8 mouse cellular contexts compared by ENCODE assay signal in genomic region chr7:45538163-45539041, GRCm38 (mm10). TPM values are rescaled to one million over a fixed set of nuclear protein-coding genes. Genes with fewer than 3 reads are reported as not detected.
A peak's percentile ranks its signal among the peaks of the same experiment; 100 is the strongest.
DNase-seq lines count a peak whose midpoint lies in the region; ATAC-seq lines count a peak whose summit lies in the region.

No protein-coding gene starts in this region.

- H3K27me3 ChIP-seq in lung, embryonic 15.5 days, result no peaks in the 10 kb centered on the region

- H3K27ac ChIP-seq in lung, embryonic 15.5 days, result no peak overlapping the region

- no peaks in the 10 kb centered on the region for H3K9me3 ChIP-seq in lung, embryonic 15.5 days

- 4% methylated on average over 28 of the region's 29 CpGs for WGBS in lung, embryonic 15.5 days

- peak; percentile 40 for DNase-seq in thymus, postnatal 4 days
- no peak for DNase-seq in thymus, postnatal 0 days (ENCODE audit: low spot score)
- peak; percentile 63 for DNase-seq in fibroblast of lung, adult 2 months (ENCODE audit: low read depth)
- peak; percentile 57 to 72 for DNase-seq in layer of hippocampus, postnatal 14 days (ENCODE audit: low spot score in 2 of 2)
- peak; percentile 53 for DNase-seq in retina, adult 2 months (ENCODE audit: low read depth, low spot score)

- peak overlapping the region; percentile 48 for H3K9ac ChIP-seq in lung, embryonic 15.5 days

- H3K36me3 ChIP-seq in lung, embryonic 15.5 days, result no peaks in the 10 kb centered on the region

- H3K4me1 ChIP-seq in lung, embryonic 15.5 days, result peaks cover 8% of the 10 kb centered on the region

- peak overlapping the region; percentile 85 for H3K4me2 ChIP-seq in lung, embryonic 15.5 days

- H3K4me3 ChIP-seq in lung, embryonic 15.5 days, result peak overlapping the region; percentile 52

- peak; percentile 32 to 51; a peak in 3 of 4 replicates for ATAC-seq in hematopoietic stem cell, adult 5-6 weeks (replicated peaks in 1 of 2; ENCODE audit: insufficient read depth in 1 of 2, low FRiP score in 2 of 2, low TSS enrichment in 1 of 2, low read depth in 1 of 2, poor library complexity in 2 of 2, severe bottlenecking in 2 of 2)
- ATAC-seq in lung, embryonic 15.5 days (ENCODE audit: borderline replicate concordance, extremely low read depth, low FRiP score, low TSS enrichment), result peak; percentile 72
- no peak for ATAC-seq in inflammation-experienced regulatory T-cells, adult 6 months

RNA-seq across cellular contexts. Expression of gene Plekha4, which starts 12.3 kb away (rescaled TPM):
- 3.3 and 4.6 TPM in 2 replicates for polyA plus RNA-seq in thymus, postnatal 0 days (2015; fragmentation: Nextera tagmentation; extraction: Ambion mirVana)
- total RNA-seq in hematopoietic stem cell, adult 5-6 weeks (2017), result 0.31 and 3.1 TPM in 2 replicates
- total RNA-seq in layer of hippocampus, postnatal 14 days (2021), result 1 to 10 TPM in 1 of 2 experiments, under 1 TPM in 1; 0.83 to 1.5 TPM
- 2.2 and 3.3 TPM in 2 replicates for polyA plus RNA-seq in lung, embryonic 15.5 days (2015; fragmentation: Nextera tagmentation; extraction: Ambion mirVana)
- polyA plus RNA-seq in inflammation-experienced regulatory T-cells, adult 6 months (2017; shearing (Covaris generic)), result under 1 TPM; 0.36 to 0.78 (median 0.53) TPM

RNA-seq across cellular contexts. Expression of gene Ppp1r15a, which starts 12.3 kb away (rescaled TPM):
- 16.2 and 17.2 TPM in 2 replicates for polyA plus RNA-seq in thymus, postnatal 0 days (2015; fragmentation: Nextera tagmentation; extraction: Ambion mirVana)
- total RNA-seq in hematopoietic stem cell, adult 5-6 weeks (2017), result 267 and 291 TPM in 2 replicates
- 10 to 100 TPM; 27.8 to 29.5 TPM for total RNA-seq in layer of hippocampus, postnatal 14 days (2021)
- polyA plus RNA-seq in lung, embryonic 15.5 days (2015; fragmentation: Nextera tagmentation; extraction: Ambion mirVana), result 21.9 and 22.9 TPM in 2 replicates
- polyA plus RNA-seq in inflammation-experienced regulatory T-cells, adult 6 months (2017; shearing (Covaris generic)), result 10 to 100 TPM; 30.4 to 76.6 (median 56.4) TPM

RNA-seq across cellular contexts. Expression of gene Hsd17b14, which starts 16.3 kb away (rescaled TPM):
- 1.1 and 1.2 TPM in 2 replicates for polyA plus RNA-seq in thymus, postnatal 0 days (2015; fragmentation: Nextera tagmentation; extraction: Ambion mirVana)
- not detected in 2 replicates for total RNA-seq in hematopoietic stem cell, adult 5-6 weeks (2017)
- not detected for total RNA-seq in layer of hippocampus, postnatal 14 days (2021)
- polyA plus RNA-seq in lung, embryonic 15.5 days (2015; fragmentation: Nextera tagmentation; extraction: Ambion mirVana), result 1.5 and 1.7 TPM in 2 replicates
- under 1 TPM; 0.82 to 0.95 (median 0.91) TPM for polyA plus RNA-seq in inflammation-experienced regulatory T-cells, adult 6 months (2017; shearing (Covaris generic))

RNA-seq across cellular contexts. Expression of gene Nucb1, which starts 28.2 kb away (rescaled TPM):
- polyA plus RNA-seq in thymus, postnatal 0 days (2015; fragmentation: Nextera tagmentation; extraction: Ambion mirVana), result 110 and 111 TPM in 2 replicates
- 255 and 378 TPM in 2 replicates for total RNA-seq in hematopoietic stem cell, adult 5-6 weeks (2017)
- 100 to 1,000 TPM in 1 of 2 experiments, 10 to 100 TPM in 1; 97.1 to 109 TPM for total RNA-seq in layer of hippocampus, postnatal 14 days (2021)
- polyA plus RNA-seq in lung, embryonic 15.5 days (2015; fragmentation: Nextera tagmentation; extraction: Ambion mirVana), result 230 and 238 TPM in 2 replicates
- 100 to 1,000 TPM; 119 to 153 (median 121) TPM for polyA plus RNA-seq in inflammation-experienced regulatory T-cells, adult 6 months (2017; shearing (Covaris generic))

RNA-seq across cellular contexts. Expression of gene Bcat2, which starts 31.6 kb away (rescaled TPM):
- polyA plus RNA-seq in thymus, postnatal 0 days (2015; fragmentation: Nextera tagmentation; extraction: Ambion mirVana), result 86.5 and 87.3 TPM in 2 replicates
- total RNA-seq in hematopoietic stem cell, adult 5-6 weeks (2017), result 16.4 and 20.9 TPM in 2 replicates
- 10 to 100 TPM; 21.4 to 27.2 TPM for total RNA-seq in layer of hippocampus, postnatal 14 days (2021)
- polyA plus RNA-seq in lung, embryonic 15.5 days (2015; fragmentation: Nextera tagmentation; extraction: Ambion mirVana), result 57.7 and 62.5 TPM in 2 replicates
- 10 to 100 TPM; 33.2 to 54.7 (median 51.4) TPM for polyA plus RNA-seq in inflammation-experienced regulatory T-cells, adult 6 months (2017; shearing (Covaris generic))
